Mouse (Mus musculus) subcutaneous adipose tissue, adult 2 months (tissue): ENCODE data around the gene Stat3. TPM values are rescaled to one million over a fixed set of nuclear protein-coding genes. Genes with fewer than 3 reads are reported as not detected.

Source experiments
- polyA plus RNA-seq: library from polyadenylated mRNA; depleted of rRNA; stranded (reverse); fragments of >200 nt; gene quantifications from 2 replicates; pipeline ENCODE4 v1.2.3, GENCODE M21; 2012; ENCODE audit warnings: low replicate concordance; rRNA removed

Stat3 gene
- 102 and 167 TPM in 2 replicates for polyA plus RNA-seq

DNA sequence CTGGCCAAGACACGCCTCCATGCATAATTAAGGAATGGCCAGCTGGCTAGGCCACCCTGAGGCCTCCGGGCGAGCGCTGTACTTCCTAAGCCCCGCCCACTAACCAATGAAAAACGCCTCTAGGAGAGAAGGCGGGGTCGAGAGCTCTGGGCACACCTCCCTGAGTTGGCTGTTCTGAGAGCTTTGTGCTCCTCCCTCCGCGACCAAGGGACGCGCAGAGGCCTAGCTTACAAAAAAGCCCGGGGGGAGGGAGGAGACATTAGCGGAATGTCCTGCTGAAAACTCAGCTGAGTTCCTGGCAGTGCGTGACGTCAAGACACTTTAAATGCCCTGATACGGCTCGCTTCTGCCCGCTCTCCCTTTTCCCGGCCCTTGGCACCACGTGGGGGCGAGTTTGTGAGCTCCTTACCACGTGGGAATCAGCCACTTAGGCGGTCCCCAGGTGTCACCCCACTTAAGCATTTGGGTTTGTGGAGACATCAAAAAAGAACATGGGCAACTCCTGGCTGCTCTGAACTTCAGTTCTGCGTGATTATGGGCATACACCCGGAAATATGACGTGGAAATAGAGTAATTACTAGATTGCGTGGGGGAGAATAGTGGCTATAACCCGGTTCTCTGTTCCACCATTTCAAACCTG is at the start of gene Stat3:
Gene Stat3, minus strand, starts transcription at position 29 of the 640 bp plus-strand sequence.

DNA sequence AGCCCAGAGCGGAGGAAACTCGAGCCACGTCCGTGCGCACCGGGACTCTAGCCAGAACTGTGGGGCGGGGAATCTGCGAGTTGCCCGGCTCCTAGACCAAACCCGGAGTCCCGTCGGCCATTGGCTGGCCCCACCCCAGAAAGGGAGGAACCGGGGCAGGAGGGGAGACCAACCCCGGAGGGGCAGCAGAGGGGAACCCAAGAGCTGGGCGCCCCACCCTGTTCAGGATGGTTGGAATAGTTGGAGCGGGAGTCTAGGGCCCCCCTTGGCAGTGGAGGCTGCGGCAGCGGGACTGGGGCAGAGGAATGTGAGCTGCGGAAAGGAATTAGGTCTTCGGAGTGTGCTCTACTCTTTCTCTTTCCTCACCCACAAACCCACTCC is 31.2 kb upstream of the Stat3 start, which contains the start of gene Cavin1:
Gene Cavin1, minus strand, starts transcription at position 331 of the 381 bp plus-strand sequence.

DNA sequence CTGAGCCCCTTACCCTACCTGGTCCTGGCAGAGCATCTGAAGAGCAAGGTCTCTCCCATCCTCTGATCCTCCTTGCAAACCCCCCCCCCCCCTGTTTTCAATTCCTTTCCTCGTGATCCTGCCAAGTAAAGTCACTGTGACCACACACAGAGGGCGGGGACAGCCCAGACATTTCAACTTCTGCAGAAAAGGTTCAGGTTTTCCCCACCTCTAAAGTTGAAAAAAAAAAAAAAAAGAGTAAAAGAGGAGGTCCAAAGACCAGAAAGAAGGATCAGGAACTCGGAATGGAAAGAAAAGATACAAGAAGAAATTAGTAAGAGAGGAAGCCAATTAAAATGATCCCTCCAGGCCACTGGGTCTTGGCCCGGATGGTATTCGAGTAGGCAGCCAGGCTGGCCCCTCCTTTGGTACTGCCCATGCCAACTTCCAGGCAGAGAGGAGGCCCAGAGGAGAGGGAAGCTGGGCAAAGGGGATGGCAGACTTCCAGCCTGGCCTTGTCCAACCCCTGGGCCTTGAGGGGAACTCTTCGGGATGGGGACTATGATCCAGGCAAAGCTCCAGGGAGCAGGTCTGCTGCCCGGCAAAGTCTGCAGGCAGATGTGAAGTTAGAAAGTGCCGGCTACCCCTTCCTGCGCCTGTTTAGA is 80.3 kb downstream of the Stat3 start, which contains the start of gene Stat5a:
Gene Stat5a, plus strand, starts transcription at position 417 of the 644 bp plus-strand sequence.

DNA sequence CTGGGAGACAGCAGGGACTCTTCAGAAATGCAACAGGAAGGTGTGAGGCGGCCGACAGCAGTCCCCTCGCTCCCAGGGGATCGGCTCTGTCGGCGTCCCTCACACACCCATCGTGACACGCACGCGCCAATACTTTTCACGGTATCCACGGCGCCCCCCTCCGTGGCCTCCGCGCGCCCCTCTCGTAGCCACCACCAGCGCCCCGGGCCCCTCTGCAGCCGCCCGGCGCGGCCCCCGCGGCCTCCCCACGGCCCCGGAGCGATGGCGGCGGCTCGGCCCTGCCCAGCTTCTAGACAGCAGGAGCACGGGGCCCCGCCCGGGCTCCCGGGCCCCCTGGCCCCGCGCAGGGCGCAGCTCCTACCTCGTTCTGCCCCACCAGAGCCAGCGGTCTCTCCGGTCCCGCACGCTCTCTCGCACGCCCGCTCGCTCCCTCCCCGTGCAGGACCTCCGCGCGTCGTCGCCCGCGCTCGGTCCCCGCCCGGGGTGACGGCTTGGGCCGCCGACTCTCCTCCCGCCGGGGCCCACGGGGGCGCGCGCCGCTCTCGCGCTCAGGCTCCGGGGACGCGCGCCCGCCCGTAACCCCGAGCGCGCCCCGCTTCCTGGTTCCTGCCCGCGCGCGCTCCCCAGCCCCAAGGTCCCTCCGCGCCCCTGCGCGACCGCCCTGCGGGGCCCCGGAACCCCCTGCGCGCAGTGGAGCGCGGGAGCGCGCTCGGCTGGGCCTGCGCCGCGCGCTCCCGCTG is 89.1 kb downstream of the Stat3 start, which contains the start of gene Stat5b:
Gene Stat5b, minus strand, starts transcription at position 687 of the 740 bp plus-strand sequence.

Other genes with a start within 250 kb of the Stat3 start
- gene Zfp385c, start 247.1 kb downstream of the Stat3 start, polyA plus RNA-seq: 0.52 and 2.2 TPM in 2 replicates
- gene Dhx58, start 235.3 kb downstream of the Stat3 start, polyA plus RNA-seq: 11.7 and 17.3 TPM in 2 replicates
- gene Kat2a, start 227.1 kb downstream of the Stat3 start, polyA plus RNA-seq: 37.3 and 71.8 TPM in 2 replicates
- not detected in 2 replicates for gene Hspb9, start 225.7 kb downstream of the Stat3 start, polyA plus RNA-seq
- gene Rab5c, start 201.3 kb downstream of the Stat3 start, polyA plus RNA-seq: 253 and 307 TPM in 2 replicates
- gene Kcnh4, start 179.6 kb downstream of the Stat3 start, polyA plus RNA-seq: 0.39 and 1.0 TPM in 2 replicates
- gene Hcrt, start 176.6 kb downstream of the Stat3 start, polyA plus RNA-seq: not detected in 2 replicates
- 18.3 and 26.9 TPM in 2 replicates for gene Ghdc, start 168.6 kb downstream of the Stat3 start, polyA plus RNA-seq
- gene Stat5b, start 88.8 kb downstream of the Stat3 start, polyA plus RNA-seq: 35.6 and 42.3 TPM in 2 replicates
- 46.0 and 63.9 TPM in 2 replicates for gene Stat5a, start 80.2 kb downstream of the Stat3 start, polyA plus RNA-seq
- 320 and 538 TPM in 2 replicates for gene Cavin1, start 31.3 kb upstream of the Stat3 start, polyA plus RNA-seq
- gene Atp6v0a1, start 69.9 kb upstream of the Stat3 start, polyA plus RNA-seq: 83.8 and 142 TPM in 2 replicates
- gene Naglu, start 130.5 kb upstream of the Stat3 start, polyA plus RNA-seq: 48.5 and 52.4 TPM in 2 replicates
- gene Hsd17b1, start 138.9 kb upstream of the Stat3 start, polyA plus RNA-seq: 0.33 and 0.55 TPM in 2 replicates
- 96.2 and 105 TPM in 2 replicates for gene Coasy, start 143.0 kb upstream of the Stat3 start, polyA plus RNA-seq
- gene Mlx, start 147.7 kb upstream of the Stat3 start, polyA plus RNA-seq: 59.2 and 60.4 TPM in 2 replicates
- 0.95 and 3.9 TPM in 2 replicates for gene Psmc3ip, start 155.9 kb upstream of the Stat3 start, polyA plus RNA-seq
- 76.7 and 88.6 TPM in 2 replicates for gene Retreg3, start 180.4 kb upstream of the Stat3 start, polyA plus RNA-seq
- 13.8 and 32.5 TPM in 2 replicates for gene Tubg1, start 180.4 kb upstream of the Stat3 start, polyA plus RNA-seq
- gene Tubg2, start 216.4 kb upstream of the Stat3 start, polyA plus RNA-seq: 1.4 and 5.3 TPM in 2 replicates
- gene Cntnap1, start 231.0 kb upstream of the Stat3 start, polyA plus RNA-seq: 8.3 and 16.6 TPM in 2 replicates
- gene Plekhh3, start 231.8 kb upstream of the Stat3 start, polyA plus RNA-seq: 30.1 and 55.2 TPM in 2 replicates
- 0.60 and 0.93 TPM in 2 replicates for gene Ccr10, start 235.9 kb upstream of the Stat3 start, polyA plus RNA-seq